Mouse (Mus musculus) bone marrow, adult 2 months (tissue): Measurements from ENCODE around the gene Trrap. TPM values are rescaled to one million over a fixed set of nuclear protein-coding genes. Genes with fewer than 3 reads are reported as not detected.

Experiments used
- H3K27ac ChIP-seq: fragments of 200-500 bp; 2 replicates; pipeline ENCODE4 v1.5.1; 2012; ENCODE audit warnings: low read depth, mild to moderate bottlenecking, control low read depth, inconsistent platforms, low read length; ENCODE audit not compliant: control insufficient read depth, poor library complexity, insufficient read depth
- H3K4me1 ChIP-seq: fragments of 200-500 bp; 2 replicates; pipeline ENCODE4 v1.6.1; 2011; ENCODE audit warnings: low read length; ENCODE audit not compliant: control insufficient read depth, insufficient read depth
- H3K4me3 ChIP-seq: fragments of 200-500 bp; replicated peaks from 2 replicates; pipeline ENCODE3; 2011; ENCODE audit warnings: mild to moderate bottlenecking, low read depth, low read length, control low read depth; ENCODE audit not compliant: control insufficient read depth
- CTCF ChIP-seq: fragments of 200-500 bp; IDR thresholded peaks from 2 replicates; pipeline ENCODE4 v1.5.1; 2011; ENCODE audit warnings: low read length, control low read depth; ENCODE audit not compliant: control insufficient read depth, insufficient read depth
- POLR2A ChIP-seq: fragments of 200-500 bp; IDR thresholded peaks from 2 replicates; pipeline ENCODE4 v1.6.1; 2011; ENCODE audit warnings: low read depth, mild to moderate bottlenecking, control low read depth, low read length, borderline replicate concordance; ENCODE audit not compliant: control insufficient read depth
- WGBS: fragments of 180-500 bp; shearing (Covaris S2); methylation state at CpG from one replicate; pipeline ENCODE4 v1.1.7; 2018; 5-methylcytosine and 5-hydroxymethylcytosine counted together
- polyA plus RNA-seq: library from polyadenylated mRNA; stranded (reverse); fragments of >200 nt; gene quantifications from 2 replicates; pipeline ENCODE4 v1.2.4, GENCODE M21; 2011; ENCODE audit warnings: low replicate concordance; ENCODE audit not compliant: missing spikeins, insufficient read depth, insufficient read length

Gene Trrap
- polyA plus RNA-seq, 1 experiment: 39.9 TPM

DNA sequence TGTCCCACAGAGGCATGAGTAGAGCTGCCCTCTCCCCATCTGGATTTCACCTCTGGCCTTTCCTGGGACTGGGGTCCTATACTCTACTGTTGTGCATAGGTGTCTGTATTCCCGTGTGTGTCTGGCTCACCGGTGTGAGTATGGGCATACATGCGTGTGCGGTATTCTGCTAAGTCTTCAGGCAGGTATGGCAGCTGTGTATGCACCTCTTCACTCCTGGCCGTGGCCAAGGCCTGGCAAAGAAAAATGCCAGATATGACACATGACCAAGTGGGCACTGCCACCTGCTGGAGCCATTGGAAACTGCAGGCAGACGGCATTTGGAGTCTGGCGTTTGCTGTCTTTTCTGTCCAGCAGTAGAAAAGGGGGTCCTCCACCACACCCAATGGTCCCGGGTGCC lies 32.6 kb upstream of the Trrap start:
- Histone ChIP-seq H3K27ac (no peak overlapping the region), H3K4me1 (no peaks in the 10 kb centered on the region), H3K4me3 (no peak overlapping the region)
- peak; percentile 80 for TF ChIP-seq CTCF
- TF ChIP-seq POLR2A: no peak
- WGBS: 29% methylated on average over 8 of the region's 8 CpGs

DNA sequence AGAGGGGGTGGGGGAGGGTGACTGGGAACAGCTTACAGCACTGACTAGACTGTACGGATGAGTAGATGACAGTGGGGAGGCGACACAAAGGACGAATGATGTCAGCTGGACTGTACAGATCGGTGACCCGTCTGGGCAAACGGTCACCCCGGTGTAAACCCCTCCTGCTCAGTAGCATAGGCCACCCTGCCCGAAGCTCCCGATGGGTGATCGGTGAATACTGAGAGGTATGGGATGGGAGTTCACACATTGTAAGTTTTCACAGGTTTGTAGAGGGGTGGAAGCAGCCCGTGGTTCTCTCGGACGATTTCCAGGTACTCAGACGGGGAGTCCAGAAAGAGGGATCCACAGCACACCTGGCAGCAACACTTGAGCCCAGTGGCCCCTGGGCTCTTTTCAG lies 30.4 kb upstream of the Trrap start:
- H3K4me1 ChIP-seq: no peaks in the 10 kb centered on the region
- no peak overlapping the region for H3K4me3 ChIP-seq
- H3K27ac ChIP-seq: no peak overlapping the region
- no peak for TF ChIP-seq POLR2A
- no peak for TF ChIP-seq CTCF
- 90% methylated on average over 14 of the region's 14 CpGs for WGBS

DNA sequence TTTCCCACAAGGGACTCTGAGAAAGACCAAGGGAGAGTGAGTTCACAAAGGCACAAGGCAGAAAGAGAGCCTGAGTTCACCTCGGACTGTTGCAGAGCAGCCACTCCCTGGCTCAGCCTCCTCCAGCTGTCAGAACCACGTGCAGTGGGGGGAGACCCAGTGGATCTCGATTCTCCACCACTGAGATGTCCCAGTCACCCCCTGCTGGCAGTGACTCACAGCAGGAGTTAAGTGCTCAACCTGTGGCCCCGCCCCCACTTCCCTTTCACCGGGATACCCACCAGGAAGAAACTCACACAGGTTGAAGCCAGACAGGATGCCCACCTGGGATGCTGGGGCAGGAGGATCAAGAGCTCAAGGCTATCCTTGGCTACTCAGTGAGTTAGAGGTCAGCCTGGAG lies 15.1 kb upstream of the Trrap start:
- 4% methylated on average over 5 of the region's 5 CpGs for WGBS

DNA sequence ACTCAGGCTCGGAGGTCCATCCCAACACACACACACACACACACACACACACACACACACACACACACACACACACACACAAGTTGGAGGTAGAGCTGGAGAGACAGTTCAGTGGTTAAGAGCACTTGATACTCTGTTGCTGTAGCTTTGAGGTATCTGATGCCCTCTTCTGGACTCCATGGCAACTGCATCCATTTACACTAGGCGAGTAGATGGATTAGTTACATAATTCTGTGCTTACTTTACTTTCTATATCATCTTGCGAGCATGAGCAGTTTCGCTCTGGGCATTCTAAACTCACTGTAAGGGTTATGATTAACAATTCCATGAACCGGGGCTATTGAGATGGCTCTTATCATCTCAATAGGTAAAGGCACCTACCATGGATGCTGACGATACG lies 14.5 kb upstream of the Trrap start:
- TF ChIP-seq CTCF (0 out of 2 replicates have a peak, but pooled peaks have one; percentile 13), POLR2A (no peak)
- no peak overlapping the region for H3K27ac ChIP-seq
- 45% methylated on average over 7 of the region's 7 CpGs for WGBS
- H3K4me1 ChIP-seq: no peaks in the 10 kb centered on the region
- no peak overlapping the region for H3K4me3 ChIP-seq

More for the DNA sequence above, 15.1 kb upstream of the Trrap start:
- no peak for TF ChIP-seq CTCF
- no peak for TF ChIP-seq POLR2A
- H3K4me1 ChIP-seq: no peaks in the 10 kb centered on the region
- no peak overlapping the region for H3K4me3 ChIP-seq
- H3K27ac ChIP-seq: no peak overlapping the region

DNA sequence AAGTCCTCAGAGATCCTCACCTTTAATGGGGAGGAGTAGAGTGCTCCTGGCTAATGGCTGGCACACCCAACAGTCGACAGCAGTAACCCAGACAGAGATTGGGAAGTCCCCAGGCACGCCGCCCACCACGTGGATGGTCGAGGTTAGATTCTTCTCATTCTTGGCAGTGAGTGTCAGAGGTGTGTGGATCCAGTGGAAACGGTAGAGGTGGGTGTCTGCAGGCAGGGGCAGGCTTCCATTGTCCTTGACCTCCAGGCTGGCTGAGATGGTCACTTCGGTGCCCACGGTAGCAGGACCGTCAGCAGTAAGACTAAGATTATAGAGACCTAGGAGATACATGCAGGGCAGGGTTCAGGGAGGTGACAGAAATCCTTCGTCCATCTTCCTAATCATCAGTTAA lies 12.3 kb upstream of the Trrap start:
- no peak for TF ChIP-seq CTCF
- TF ChIP-seq POLR2A: no peak
- H3K4me1 ChIP-seq: no peaks in the 10 kb centered on the region
- H3K27ac ChIP-seq: no peak overlapping the region
- no peak overlapping the region for H3K4me3 ChIP-seq
- WGBS: 71% methylated on average over 10 of the region's 10 CpGs

DNA sequence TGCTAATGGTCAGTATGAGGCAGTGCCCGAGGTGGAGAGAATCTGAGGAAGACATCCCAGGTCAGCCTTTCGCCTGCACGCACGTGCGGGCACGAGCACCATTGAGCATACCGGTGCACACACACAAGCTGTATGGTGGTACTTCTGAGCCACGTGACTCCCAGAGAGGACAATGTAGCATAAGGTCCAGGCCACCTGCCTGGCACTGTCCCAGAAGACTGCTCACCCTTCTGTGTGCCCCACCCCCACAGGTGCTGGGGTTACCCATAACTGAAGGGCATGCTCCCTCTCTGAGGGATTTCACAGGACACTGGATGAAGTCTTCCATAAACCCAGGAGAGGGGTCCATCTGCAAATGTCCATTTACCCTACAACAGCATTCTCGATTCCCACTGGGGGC lies 10.1 kb upstream of the Trrap start:
- Histone ChIP-seq H3K27ac (no peak overlapping the region), H3K4me1 (no peaks in the 10 kb centered on the region), H3K4me3 (no peak overlapping the region)
- 88% methylated on average over 9 of the region's 9 CpGs for WGBS
- TF ChIP-seq POLR2A (no peak), CTCF (no peak)

DNA sequence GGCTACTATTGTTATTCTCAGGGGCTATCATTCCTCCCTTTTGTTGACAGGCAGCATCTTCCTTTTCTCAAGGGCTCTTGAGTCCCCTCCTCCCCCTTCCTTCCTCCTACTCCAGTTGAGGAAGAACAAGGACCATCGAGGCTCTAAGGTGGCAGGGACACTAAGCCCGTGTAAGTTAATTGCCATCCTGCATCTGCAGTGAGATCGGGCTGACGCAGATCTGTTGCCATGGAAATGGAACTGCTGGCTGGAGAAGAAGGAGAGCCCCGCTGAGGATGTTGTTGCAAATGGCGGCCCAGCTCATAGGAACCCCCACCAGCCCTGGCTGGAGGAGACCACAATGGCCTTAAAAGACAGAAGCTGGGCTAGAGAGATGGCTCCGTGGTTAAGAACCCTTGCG lies 9.1 kb upstream of the Trrap start:
- no peak overlapping the region for H3K27ac ChIP-seq
- 18% methylated on average over 8 of the region's 8 CpGs for WGBS
- no peaks in the 10 kb centered on the region for H3K4me1 ChIP-seq
- H3K4me3 ChIP-seq: no peak overlapping the region
- TF ChIP-seq POLR2A: no peak
- TF ChIP-seq CTCF: no peak

DNA sequence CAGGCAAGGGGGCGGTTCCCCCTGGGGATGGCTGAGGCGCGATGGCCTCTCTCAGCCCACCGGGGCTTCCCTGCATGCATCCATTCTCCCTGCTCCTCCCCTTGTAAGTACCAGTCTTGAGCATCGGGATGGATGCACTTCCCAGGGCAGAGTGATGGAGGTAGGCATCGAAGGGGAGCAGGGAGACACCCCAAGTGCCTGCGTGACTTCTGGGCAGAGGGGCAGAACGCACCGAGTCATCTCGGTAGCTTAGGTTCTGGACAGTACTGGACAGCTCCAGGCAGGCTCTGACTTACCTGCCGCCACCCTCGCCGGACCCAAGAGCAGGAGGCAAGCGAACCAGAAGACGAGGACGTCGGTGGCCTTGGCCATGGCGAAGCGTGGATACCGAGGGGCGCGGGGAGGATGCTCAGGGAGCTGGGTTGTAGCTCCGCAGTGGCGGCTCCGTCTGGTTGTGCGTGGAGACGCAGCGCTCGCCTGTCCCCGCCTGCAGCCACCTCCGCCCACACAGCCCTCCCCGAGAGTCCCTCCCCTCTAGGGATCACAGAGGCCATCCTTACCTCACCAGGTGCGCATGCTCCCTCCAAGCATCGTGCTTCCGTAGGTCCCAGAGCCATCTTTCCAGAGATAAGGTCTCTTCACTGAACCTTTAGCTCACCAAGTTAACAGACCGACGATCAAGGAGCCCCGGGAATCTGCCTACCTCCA lies 6.2 kb upstream of the Trrap start, which contains the start of gene Tmem130:
TSS of gene Tmem130 (minus strand) at position 658 of the 708 bp plus-strand sequence.
- 5% methylated on average over 38 of the region's 38 CpGs for WGBS
- no peak for TF ChIP-seq CTCF
- Histone ChIP-seq H3K4me1 (no peaks in the 10 kb centered on the region), H3K27ac (peak within 1 kb of the TSS; percentile 7; the same call in 1 of the 2 replicates), H3K4me3 (no peak within 1 kb of the TSS)

DNA sequence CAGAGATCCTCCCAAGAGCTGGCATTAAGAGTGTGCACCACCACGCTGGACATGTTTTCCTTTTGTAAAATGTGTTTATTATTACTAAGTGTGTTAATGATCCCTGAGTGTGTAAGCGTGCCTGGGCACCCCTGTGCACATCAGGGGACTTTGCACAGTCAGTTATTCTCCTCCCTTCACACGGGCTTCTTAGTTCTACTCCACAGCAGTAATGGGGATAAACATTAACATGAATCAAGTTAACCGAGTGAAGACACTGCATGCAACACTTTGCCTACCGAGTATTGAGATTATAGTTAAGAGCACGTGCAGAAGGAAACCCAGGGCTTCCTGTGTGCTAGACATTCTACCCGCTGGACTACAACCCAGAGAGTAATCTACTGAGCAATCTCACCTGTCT lies 1.5 kb upstream of the Trrap start:
- H3K4me3 ChIP-seq: no peak overlapping the region
- no peak for TF ChIP-seq POLR2A
- TF ChIP-seq CTCF: no peak
- WGBS: 35% methylated on average over 7 of the region's 7 CpGs
- peaks cover 2% of the 10 kb centered on the region for H3K4me1 ChIP-seq
- no peak overlapping the region for H3K27ac ChIP-seq
